Mouse (Mus musculus): ENCODE measurements around the gene Eepd1. TPM values are rescaled to one million over a fixed set of nuclear protein-coding genes. Genes with fewer than 3 reads are reported as not detected.

Gene Eepd1
- polyA plus RNA-seq, 2 experiments, result 2.3 to 4.4 TPM

GRCm38 (mm10) chr9:25558834-25559233 is 77.5 kb downstream of the Eepd1 start:
- DNase-seq (ENCODE audit: low read depth in 3 of 3, low spot score in 3 of 3), result no peak
- ATAC-seq (ENCODE audit: insufficient read depth), result no peak
- no peaks in the 10 kb centered on the region for H3K9me3 ChIP-seq (ENCODE audit: control insufficient read depth, low read length)
- no peaks in the 10 kb centered on the region for H3K27me3 ChIP-seq (ENCODE audit: control insufficient read depth, insufficient read depth, low read length)
- no peak for TF ChIP-seq EP300 (IDR thresholded peaks at IDR 0.05; ENCODE audit: low read depth)
- TF ChIP-seq CTCF (IDR thresholded peaks at IDR 0.05; ENCODE audit: low read depth), result no peak
- H3K27ac ChIP-seq, result no peak overlapping the region
- H3K9ac ChIP-seq (replicated peaks), result no peak overlapping the region
- WGBS (ENCODE audit: insufficient replicate concordance), result 39% methylated on average over 3 of the region's 3 CpGs
- H3K4me3 ChIP-seq (ENCODE audit: insufficient read depth in 1 of 2, low read depth in 2 of 2, low read length in 2 of 2), result no peak overlapping the region
- no peak overlapping the region for H3K4me2 ChIP-seq (ENCODE audit: low read depth)
- no peaks in the 10 kb centered on the region for H3K4me1 ChIP-seq (replicated peaks; ENCODE audit: control insufficient read depth in 2 of 2, insufficient read depth in 2 of 2, low read length in 1 of 2)
- no peaks in the 10 kb centered on the region for H3K36me3 ChIP-seq (replicated peaks; ENCODE audit: control insufficient read depth, insufficient read depth, low read depth)

DNA sequence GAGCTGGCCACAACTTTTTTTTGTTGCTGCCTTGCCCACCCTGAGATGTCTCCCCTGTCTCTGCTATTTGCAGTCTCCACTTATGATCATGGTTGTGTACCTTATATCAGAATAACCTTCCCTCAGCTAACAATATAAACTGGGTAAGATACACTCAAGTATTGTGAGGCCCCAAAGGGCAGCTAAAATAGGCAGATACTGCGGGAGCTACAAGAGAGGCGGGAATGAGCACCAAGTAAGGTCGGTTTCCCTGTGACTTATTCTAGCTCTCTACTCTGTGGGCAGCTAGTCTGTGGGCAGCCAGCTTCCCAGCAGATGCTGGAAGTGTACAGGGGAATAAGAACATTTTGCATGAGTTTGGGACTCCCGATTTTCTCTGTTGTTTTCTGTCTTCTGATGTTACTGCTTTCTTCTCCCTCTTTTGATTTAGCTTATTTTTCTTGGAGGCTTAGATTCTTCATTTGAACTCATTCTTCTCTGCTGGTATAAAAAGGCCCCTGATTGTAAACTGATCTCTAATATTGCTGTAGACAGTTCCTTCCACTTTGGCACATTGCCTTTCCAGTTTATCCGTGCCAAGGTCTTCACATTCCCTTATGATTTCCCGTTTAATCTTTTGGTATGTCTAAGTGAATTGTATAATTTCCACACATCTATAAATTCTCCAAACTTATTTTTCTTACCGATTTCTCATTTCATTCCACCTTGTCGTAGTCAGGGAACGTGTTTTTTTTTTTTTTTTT is 78.8 kb downstream of the Eepd1 start:
- H3K4me3 ChIP-seq (ENCODE audit: insufficient read depth in 1 of 2, low read depth in 2 of 2, low read length in 2 of 2), result no peak overlapping the region
- no peaks in the 10 kb centered on the region for H3K36me3 ChIP-seq (replicated peaks; ENCODE audit: control insufficient read depth, insufficient read depth, low read depth)
- H3K27ac ChIP-seq, result no peak overlapping the region
- ATAC-seq (ENCODE audit: insufficient read depth), result no peak
- TF ChIP-seq CTCF (IDR thresholded peaks at IDR 0.05; ENCODE audit: low read depth) (no peak), EP300 (IDR thresholded peaks at IDR 0.05; ENCODE audit: low read depth) (no peak)
- H3K4me1 ChIP-seq (replicated peaks; ENCODE audit: control insufficient read depth in 2 of 2, insufficient read depth in 2 of 2, low read length in 1 of 2), result no peaks in the 10 kb centered on the region
- DNase-seq (ENCODE audit: low read depth in 3 of 3, low spot score in 3 of 3), result no peak
- WGBS (ENCODE audit: insufficient replicate concordance), result 63% methylated on average over 9 of the region's 9 CpGs
- no peaks in the 10 kb centered on the region for H3K9me3 ChIP-seq (ENCODE audit: control insufficient read depth, low read length)
- H3K9ac ChIP-seq (replicated peaks), result no peak overlapping the region
- no peak overlapping the region for H3K4me2 ChIP-seq (ENCODE audit: low read depth)
- no peaks in the 10 kb centered on the region for H3K27me3 ChIP-seq (ENCODE audit: control insufficient read depth, insufficient read depth, low read length)

- TF ChIP-seq EP300 (IDR thresholded peaks at IDR 0.05; ENCODE audit: low read depth), result no peak
- no peaks in the 10 kb centered on the region for H3K9me3 ChIP-seq (ENCODE audit: control insufficient read depth, low read length)
- no peak overlapping the region for H3K4me3 ChIP-seq (ENCODE audit: insufficient read depth in 1 of 2, low read depth in 2 of 2, low read length in 2 of 2)
- no peaks in the 10 kb centered on the region for H3K27me3 ChIP-seq (ENCODE audit: control insufficient read depth, insufficient read depth, low read length)
- H3K4me2 ChIP-seq (ENCODE audit: low read depth), result no peak overlapping the region
- WGBS (ENCODE audit: insufficient replicate concordance), result 68% methylated on average over 1 of the region's 1 CpGs
- H3K27ac ChIP-seq, result no peak overlapping the region
- no peaks in the 10 kb centered on the region for H3K36me3 ChIP-seq (replicated peaks; ENCODE audit: control insufficient read depth, insufficient read depth, low read depth)
- ATAC-seq (ENCODE audit: insufficient read depth) (no peak), DNase-seq (ENCODE audit: low read depth in 3 of 3, low spot score in 3 of 3) (no peak)
- H3K4me1 ChIP-seq (replicated peaks; ENCODE audit: control insufficient read depth in 2 of 2, insufficient read depth in 2 of 2, low read length in 1 of 2), result no peaks in the 10 kb centered on the region
- no peak overlapping the region for H3K9ac ChIP-seq (replicated peaks)
Measured at GRCm38 (mm10) chr9:25561143-25561542, 79.8 kb downstream of the Eepd1 start.

GRCm38 (mm10) chr9:25563806-25564205 is 82.5 kb downstream of the Eepd1 start:
- no peak for TF ChIP-seq EP300 (IDR thresholded peaks at IDR 0.05; ENCODE audit: low read depth)
- TF ChIP-seq CTCF (IDR thresholded peaks at IDR 0.05; ENCODE audit: low read depth), result no peak
- no peaks in the 10 kb centered on the region for H3K4me1 ChIP-seq (replicated peaks; ENCODE audit: control insufficient read depth in 2 of 2, insufficient read depth in 2 of 2, low read length in 1 of 2)
- no peak overlapping the region for H3K4me3 ChIP-seq (ENCODE audit: insufficient read depth in 1 of 2, low read depth in 2 of 2, low read length in 2 of 2)
- no peak overlapping the region for H3K9ac ChIP-seq (replicated peaks)
- no peaks in the 10 kb centered on the region for H3K36me3 ChIP-seq (replicated peaks; ENCODE audit: control insufficient read depth, insufficient read depth, low read depth)
- no peak overlapping the region for H3K4me2 ChIP-seq (ENCODE audit: low read depth)
- H3K27me3 ChIP-seq (ENCODE audit: control insufficient read depth, insufficient read depth, low read length), result no peaks in the 10 kb centered on the region
- DNase-seq (ENCODE audit: low read depth in 3 of 3, low spot score in 3 of 3), result no peak
- no peak overlapping the region for H3K27ac ChIP-seq
- WGBS (ENCODE audit: insufficient replicate concordance), result 55% methylated on average over 4 of the region's 4 CpGs
- ATAC-seq (ENCODE audit: insufficient read depth), result no peak
- H3K9me3 ChIP-seq (ENCODE audit: control insufficient read depth, low read length), result no peaks in the 10 kb centered on the region

DNA sequence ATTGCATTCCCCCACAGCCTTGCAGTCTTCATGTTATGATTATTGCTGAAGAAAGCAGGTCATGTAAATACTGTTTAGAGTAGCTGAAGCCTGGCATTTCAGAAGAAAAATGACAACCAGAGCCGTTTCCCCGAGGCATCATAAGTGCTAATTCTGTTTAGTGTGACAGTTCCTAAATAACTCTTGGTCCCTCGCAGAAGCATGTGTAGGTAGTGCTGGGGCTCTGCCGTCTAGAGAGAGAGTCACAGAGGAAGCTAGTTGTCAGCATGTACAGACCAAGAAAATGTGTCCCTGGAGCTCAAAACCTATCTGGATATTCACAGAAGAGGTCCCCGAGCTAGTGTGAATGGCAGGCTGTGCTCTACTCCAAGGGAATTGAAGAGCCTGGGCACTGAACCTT is 85.7 kb downstream of the Eepd1 start:
- no peak for DNase-seq (ENCODE audit: low read depth in 3 of 3, low spot score in 3 of 3)
- no peak overlapping the region for H3K9ac ChIP-seq (replicated peaks)
- no peak for ATAC-seq (ENCODE audit: insufficient read depth)
- no peaks in the 10 kb centered on the region for H3K27me3 ChIP-seq (ENCODE audit: control insufficient read depth, insufficient read depth, low read length)
- no peaks in the 10 kb centered on the region for H3K9me3 ChIP-seq (ENCODE audit: control insufficient read depth, low read length)
- WGBS (ENCODE audit: insufficient replicate concordance), result 55% methylated on average over 5 of the region's 5 CpGs
- H3K4me1 ChIP-seq (replicated peaks; ENCODE audit: control insufficient read depth in 2 of 2, insufficient read depth in 2 of 2, low read length in 1 of 2), result peaks cover 0 to 11% of the 10 kb centered on the region in 2 experiments; a peak in 1 of 4 replicates
- TF ChIP-seq CTCF (IDR thresholded peaks at IDR 0.05; ENCODE audit: low read depth) (no peak), EP300 (IDR thresholded peaks at IDR 0.05; ENCODE audit: low read depth) (no peak)
- no peak overlapping the region for H3K4me3 ChIP-seq (ENCODE audit: insufficient read depth in 1 of 2, low read depth in 2 of 2, low read length in 2 of 2)
- H3K27ac ChIP-seq, result no peak overlapping the region
- no peaks in the 10 kb centered on the region for H3K36me3 ChIP-seq (replicated peaks; ENCODE audit: control insufficient read depth, insufficient read depth, low read depth)
- no peak overlapping the region for H3K4me2 ChIP-seq (ENCODE audit: low read depth)
